Mouse (Mus musculus) embryonic facial prominence, embryonic 13.5 days (tissue): ENCODE measurements around the gene Zfpm1. TPM values are rescaled to one million over a fixed set of nuclear protein-coding genes. Genes with fewer than 3 reads are reported as not detected.
A peak's percentile ranks its signal among the peaks of the same experiment; 100 is the strongest.

Experiments
- ATAC-seq: fragments of 200-750 bp; cut with Nextera tagmentation; 2 replicates; pipeline ENCODE4 v1.8.0; 2017; ENCODE audit warnings: low read depth; ENCODE audit not compliant: insufficient number of reproducible peaks, insufficient read depth, low FRiP score, low TSS enrichment
- H3K27ac ChIP-seq: fragments of 300-500 bp; sonication (generic); 2 replicates; pipeline ENCODE4 v1.5.1; 2015; ENCODE audit warnings: moderate library complexity, mild to moderate bottlenecking, inconsistent platforms
- H3K27me3 ChIP-seq: fragments of 300-500 bp; sonication (generic); 2 replicates; pipeline ENCODE4 v1.6.1; 2015; ENCODE audit warnings: mild to moderate bottlenecking, inconsistent platforms
- H3K36me3 ChIP-seq: fragments of 300-500 bp; sonication (generic); 2 replicates; pipeline ENCODE4 v1.6.1; 2015; ENCODE audit warnings: mild to moderate bottlenecking, inconsistent platforms
- H3K4me1 ChIP-seq: fragments of 300-500 bp; sonication (generic); 2 replicates; pipeline ENCODE4 v1.6.1; 2015; ENCODE audit warnings: inconsistent platforms
- H3K4me2 ChIP-seq: fragments of 300-500 bp; sonication (generic); 2 replicates; pipeline ENCODE4 v1.6.1; 2015; ENCODE audit warnings: moderate library complexity, mild to moderate bottlenecking, inconsistent platforms
- H3K4me3 ChIP-seq: fragments of 300-500 bp; sonication (generic); 2 replicates; pipeline ENCODE4 v1.5.1; 2015; ENCODE audit warnings: mild to moderate bottlenecking, inconsistent platforms
- H3K9ac ChIP-seq: fragments of 300-500 bp; sonication (generic); 2 replicates; pipeline ENCODE4 v1.6.1; 2015; ENCODE audit warnings: mild to moderate bottlenecking, inconsistent platforms
- H3K9me3 ChIP-seq: fragments of 300-500 bp; sonication (generic); 2 replicates; pipeline ENCODE4 v1.6.1; 2016; ENCODE audit warnings: inconsistent platforms
- WGBS: fragments of 180-500 bp; shearing (Covaris S2); methylation state at CpG from one replicate; pipeline ENCODE4 v1.1.7; 2015; ENCODE audit warnings: mixed read lengths; 5-methylcytosine and 5-hydroxymethylcytosine counted together
- polyA plus RNA-seq: library from polyadenylated mRNA; unstranded; fragments of >200 nt; fragmentation: Nextera tagmentation; extraction: Ambion mirVana; gene quantifications from 2 replicates; pipeline ENCODE4 v1.2.1, GENCODE M21; 2015

Zfpm1 gene
- 1.7 and 1.8 TPM in 2 replicates for polyA plus RNA-seq

DNA sequence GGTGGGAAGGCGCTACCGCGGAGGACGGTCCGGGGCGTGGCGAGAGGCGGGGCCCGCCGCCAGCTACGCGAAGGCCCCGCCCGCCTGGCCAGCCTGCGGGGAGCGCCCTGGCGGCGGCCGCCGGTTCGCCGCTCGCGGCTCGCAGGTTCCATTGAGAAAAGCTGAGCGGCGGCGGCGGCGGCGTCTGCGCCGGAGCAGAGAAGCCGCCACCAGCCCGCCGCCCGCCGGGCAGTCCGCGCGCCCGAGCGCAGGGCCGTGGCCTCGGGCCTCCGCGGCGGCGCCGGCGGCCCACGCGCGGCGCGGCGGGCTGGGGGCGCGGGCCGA lies at the start of gene Zfpm1:
Gene Zfpm1 (plus strand): TSS at position 107 of the 324 bp plus-strand sequence.
- no peaks in the 10 kb centered on the region for H3K36me3 ChIP-seq

GRCm38 (mm10) chr8:122234055-122234454 lies 47.9 kb upstream of the Zfpm1 start:
- 21% methylated on average over 11 of the region's 11 CpGs for WGBS
- no peaks in the 10 kb centered on the region for H3K36me3 ChIP-seq
- no peak overlapping the region for H3K4me3 ChIP-seq
- no peak overlapping the region for H3K4me2 ChIP-seq
- ATAC-seq: no peak
- H3K27ac ChIP-seq: no peak overlapping the region
- H3K9ac ChIP-seq: no peak overlapping the region
- peaks cover 34% of the 10 kb centered on the region for H3K4me1 ChIP-seq
- no peaks in the 10 kb centered on the region for H3K9me3 ChIP-seq
- H3K27me3 ChIP-seq: peaks cover 35% of the 10 kb centered on the region

More for the DNA sequence above, at the start of gene Zfpm1:
- Histone ChIP-seq H3K9ac (peak within 1 kb of the TSS; percentile 81), H3K9me3 (no peaks in the 10 kb centered on the region), H3K27me3 (peaks cover 36% of the 10 kb centered on the region), H3K4me3 (peak within 1 kb of the TSS; percentile 70), H3K27ac (peak within 1 kb of the TSS; percentile 74), H3K4me2 (peak within 1 kb of the TSS; percentile 98), H3K4me1 (peaks cover 45% of the 10 kb centered on the region)
- WGBS: 0% methylated on average over 43 of the region's 60 CpGs
- no peak for ATAC-seq

GRCm38 (mm10) chr8:122236521-122236920 lies 45.4 kb upstream of the Zfpm1 start:
- no peak overlapping the region for H3K9ac ChIP-seq
- ATAC-seq: no peak
- H3K4me1 ChIP-seq: peaks cover 19% of the 10 kb centered on the region
- H3K9me3 ChIP-seq: no peaks in the 10 kb centered on the region
- H3K4me2 ChIP-seq: no peak overlapping the region
- no peak overlapping the region for H3K27ac ChIP-seq
- peaks cover 11% of the 10 kb centered on the region for H3K27me3 ChIP-seq
- H3K4me3 ChIP-seq: no peak overlapping the region
- WGBS: 82% methylated on average over 3 of the region's 3 CpGs
- H3K36me3 ChIP-seq: no peaks in the 10 kb centered on the region

GRCm38 (mm10) chr8:122238225-122238624 lies 43.7 kb upstream of the Zfpm1 start:
- Histone ChIP-seq H3K4me3 (no peak overlapping the region), H3K27me3 (no peaks in the 10 kb centered on the region), H3K36me3 (no peaks in the 10 kb centered on the region), H3K27ac (no peak overlapping the region), H3K4me2 (no peak overlapping the region), H3K4me1 (peaks cover 12% of the 10 kb centered on the region), H3K9me3 (no peaks in the 10 kb centered on the region), H3K9ac (no peak overlapping the region)
- ATAC-seq: no peak
- WGBS: 77% methylated on average over 11 of the region's 11 CpGs

- no peaks in the 10 kb centered on the region for H3K36me3 ChIP-seq
- no peak overlapping the region for H3K4me3 ChIP-seq
- H3K27ac ChIP-seq: no peak overlapping the region
- no peaks in the 10 kb centered on the region for H3K9me3 ChIP-seq
- WGBS: 54% methylated on average over 8 of the region's 8 CpGs
- no peak for ATAC-seq
- no peak overlapping the region for H3K4me2 ChIP-seq
- peaks cover 11% of the 10 kb centered on the region for H3K4me1 ChIP-seq
- no peak overlapping the region for H3K9ac ChIP-seq
- no peaks in the 10 kb centered on the region for H3K27me3 ChIP-seq
Observed at GRCm38 (mm10) chr8:122238731-122239130, 43.2 kb upstream of the Zfpm1 start.

DNA sequence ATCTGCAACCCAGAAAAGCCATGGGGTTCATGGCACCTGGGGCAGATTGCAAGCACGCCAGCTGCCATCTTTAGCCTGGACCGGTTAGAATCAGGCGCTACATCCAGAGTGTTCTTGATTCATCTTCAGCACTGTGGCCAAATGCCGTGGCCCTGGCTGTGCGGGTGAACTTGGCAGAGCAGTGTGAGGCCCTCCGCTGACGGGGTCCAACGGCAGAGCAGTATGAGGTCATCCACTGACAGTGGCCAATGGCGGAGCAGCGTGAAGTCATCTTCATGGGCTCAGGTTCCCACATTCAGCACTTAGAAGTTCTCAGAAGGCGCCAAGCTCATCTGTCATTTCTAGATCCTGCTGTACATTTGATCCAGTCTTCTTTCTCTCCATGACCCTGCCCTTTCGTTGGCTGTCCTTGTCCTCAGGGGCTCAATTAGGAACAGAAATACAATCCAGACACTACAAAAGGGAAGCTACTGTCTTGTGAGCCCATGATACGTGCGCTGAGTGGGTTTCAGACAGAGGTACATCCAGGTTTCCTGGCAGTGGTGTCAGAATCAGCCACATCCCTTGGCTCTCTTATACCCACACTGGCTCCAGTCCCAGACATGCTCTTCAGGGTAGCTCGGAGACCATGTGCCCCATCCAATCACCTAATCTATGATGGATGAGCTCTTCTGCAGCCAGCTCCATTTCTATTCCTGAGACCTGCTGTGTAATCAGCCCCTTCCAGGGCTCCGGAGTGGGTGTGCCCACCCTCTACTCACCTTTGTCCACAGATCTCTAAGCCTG lies 41.5 kb upstream of the Zfpm1 start:
- Histone ChIP-seq H3K4me2 (no peak overlapping the region), H3K4me1 (peaks cover 1% of the 10 kb centered on the region), H3K36me3 (no peaks in the 10 kb centered on the region), H3K27ac (no peak overlapping the region), H3K27me3 (no peaks in the 10 kb centered on the region), H3K4me3 (no peak overlapping the region), H3K9me3 (no peaks in the 10 kb centered on the region), H3K9ac (no peak overlapping the region)
- 80% methylated on average over 16 of the region's 16 CpGs for WGBS
- no peak for ATAC-seq

- Histone ChIP-seq H3K4me1 (peaks cover 30% of the 10 kb centered on the region), H3K27me3 (no peaks in the 10 kb centered on the region), H3K36me3 (no peaks in the 10 kb centered on the region), H3K9ac (no peak overlapping the region), H3K4me2 (no peak overlapping the region), H3K27ac (no peak overlapping the region), H3K9me3 (no peaks in the 10 kb centered on the region), H3K4me3 (no peak overlapping the region)
- 83% methylated on average over 4 of the region's 4 CpGs for WGBS
- no peak for ATAC-seq
Observed at GRCm38 (mm10) chr8:122243310-122243709, 38.6 kb upstream of the Zfpm1 start.

DNA sequence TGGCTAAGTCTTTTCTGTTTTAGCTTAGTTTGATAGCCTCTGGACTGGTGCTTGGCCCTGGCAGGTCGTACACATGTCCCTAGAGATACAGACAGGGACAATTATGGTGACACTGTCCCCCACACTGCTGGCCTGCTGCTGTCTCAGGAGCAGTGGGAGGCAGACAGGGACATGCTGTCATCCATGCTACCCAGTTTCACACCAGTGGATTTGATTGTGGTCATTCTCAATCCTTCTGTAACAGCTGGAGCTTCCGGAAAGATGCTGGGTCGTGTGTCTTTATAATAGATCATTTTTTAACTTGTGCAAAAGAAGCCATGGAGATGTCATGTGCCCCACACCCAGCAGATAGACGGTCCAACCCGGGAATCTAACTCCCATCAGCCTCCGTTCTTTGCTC lies 36.8 kb upstream of the Zfpm1 start:
- WGBS: 76% methylated on average over 6 of the region's 6 CpGs
- Histone ChIP-seq H3K9me3 (no peaks in the 10 kb centered on the region), H3K27me3 (no peaks in the 10 kb centered on the region), H3K4me2 (no peak overlapping the region), H3K9ac (0 out of 2 replicates have a peak overlapping the region, but pooled peaks have one; percentile 22), H3K4me1 (peaks cover 30% of the 10 kb centered on the region), H3K27ac (no peak overlapping the region), H3K36me3 (no peaks in the 10 kb centered on the region), H3K4me3 (no peak overlapping the region)
- ATAC-seq: no peak

GRCm38 (mm10) chr8:122246257-122247211 lies 35.4 kb upstream of the Zfpm1 start:
- H3K9ac ChIP-seq: no peak overlapping the region

GRCm38 (mm10) chr8:122251739-122252138 lies 30.2 kb upstream of the Zfpm1 start:
- H3K27me3 ChIP-seq: peaks cover 5% of the 10 kb centered on the region; the same call in 1 of the 2 replicates
- ATAC-seq: no peak
- no peaks in the 10 kb centered on the region for H3K36me3 ChIP-seq
- no peak overlapping the region for H3K9ac ChIP-seq
- peaks cover 29% of the 10 kb centered on the region for H3K4me1 ChIP-seq
- H3K9me3 ChIP-seq: no peaks in the 10 kb centered on the region
- H3K4me2 ChIP-seq: no peak overlapping the region
- H3K27ac ChIP-seq: no peak overlapping the region
- 82% methylated on average over 1 of the region's 1 CpGs for WGBS
- no peak overlapping the region for H3K4me3 ChIP-seq

More at GRCm38 (mm10) chr8:122246257-122247211, 35.4 kb upstream of the Zfpm1 start:
- H3K9me3 ChIP-seq: no peaks in the 10 kb centered on the region
- 20% methylated on average over 12 of the region's 12 CpGs for WGBS
- H3K4me3 ChIP-seq: no peak overlapping the region
- ATAC-seq: peak; percentile 29; the same call in 1 of the 2 replicates
- H3K27me3 ChIP-seq: no peaks in the 10 kb centered on the region
- no peaks in the 10 kb centered on the region for H3K36me3 ChIP-seq
- peak overlapping the region; percentile 37 for H3K4me2 ChIP-seq
- H3K4me1 ChIP-seq: peaks cover 30% of the 10 kb centered on the region
- peak overlapping the region; percentile 82 for H3K27ac ChIP-seq

DNA sequence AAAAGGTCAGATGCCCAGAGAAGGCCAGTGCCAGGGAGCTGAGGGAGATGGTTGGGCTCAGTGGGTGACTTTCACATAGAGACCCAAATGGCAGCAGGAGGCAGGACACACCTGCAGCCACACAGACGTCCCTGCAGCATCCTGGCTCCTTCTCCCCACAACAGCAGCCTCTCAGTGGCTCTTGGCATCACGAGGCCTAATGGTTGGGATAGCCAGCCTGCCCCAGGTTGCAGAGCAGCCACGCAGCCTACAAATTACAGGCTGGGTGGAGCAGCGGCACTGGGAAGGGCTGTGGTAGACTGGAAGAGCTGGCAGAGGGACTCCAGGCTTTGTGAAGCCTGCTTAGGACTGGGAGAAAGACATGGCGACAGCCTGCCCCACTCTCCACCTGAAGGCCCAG lies 29.6 kb upstream of the Zfpm1 start:
- ATAC-seq: no peak
- peaks cover 22% of the 10 kb centered on the region for H3K4me1 ChIP-seq
- H3K9ac ChIP-seq: 0 out of 2 replicates have a peak overlapping the region, but pooled peaks have one; percentile 6

More for the DNA sequence above, 29.6 kb upstream of the Zfpm1 start:
- Histone ChIP-seq H3K9me3 (no peaks in the 10 kb centered on the region), H3K27ac (no peak overlapping the region), H3K4me2 (no peak overlapping the region), H3K27me3 (peaks cover 5% of the 10 kb centered on the region), H3K36me3 (no peaks in the 10 kb centered on the region), H3K4me3 (no peak overlapping the region)
- WGBS: 43% methylated on average over 5 of the region's 5 CpGs
